Mouse (Mus musculus): ENCODE measurements around the gene Aim2.

Aim2 gene

DNA sequence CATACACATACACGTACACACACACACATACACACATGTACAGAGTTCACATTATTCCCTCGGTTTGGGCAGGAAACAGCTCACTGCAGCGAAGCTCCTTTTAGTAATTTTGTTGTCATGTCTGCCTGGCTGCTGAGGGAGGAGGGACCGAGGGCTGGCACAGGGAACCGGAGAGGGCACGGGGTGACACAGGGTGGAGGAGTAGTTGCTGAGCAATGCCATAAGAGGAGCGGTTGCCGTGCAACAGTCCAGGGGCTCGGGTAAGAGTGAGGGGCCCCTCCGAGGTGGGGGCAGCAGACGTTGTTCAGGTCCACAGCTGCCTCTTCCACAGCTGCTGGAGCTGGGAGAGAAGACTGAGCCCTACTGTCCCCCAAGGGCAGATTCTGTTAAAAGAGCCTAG lies 14.8 kb upstream of the Aim2 start:
- Histone ChIP-seq H3K4me3 (replicated peaks; ENCODE audit: low read length) (0 out of 2 replicates have a peak overlapping the region, but pooled peaks have one; percentile 23), H3K36me3 (ENCODE audit: insufficient read depth, low read length) (no peaks in the 10 kb centered on the region)
- no peak for TF ChIP-seq CTCF (conservative IDR thresholded peaks at IDR 0.05; ENCODE audit: low read length)
- TF ChIP-seq POU5F1 (IDR thresholded peaks at IDR 0.05; ENCODE audit: borderline replicate concordance, low read length): no peak
- no peak for TF ChIP-seq NANOG (IDR thresholded peaks at IDR 0.05; ENCODE audit: borderline replicate concordance, low read length)

DNA sequence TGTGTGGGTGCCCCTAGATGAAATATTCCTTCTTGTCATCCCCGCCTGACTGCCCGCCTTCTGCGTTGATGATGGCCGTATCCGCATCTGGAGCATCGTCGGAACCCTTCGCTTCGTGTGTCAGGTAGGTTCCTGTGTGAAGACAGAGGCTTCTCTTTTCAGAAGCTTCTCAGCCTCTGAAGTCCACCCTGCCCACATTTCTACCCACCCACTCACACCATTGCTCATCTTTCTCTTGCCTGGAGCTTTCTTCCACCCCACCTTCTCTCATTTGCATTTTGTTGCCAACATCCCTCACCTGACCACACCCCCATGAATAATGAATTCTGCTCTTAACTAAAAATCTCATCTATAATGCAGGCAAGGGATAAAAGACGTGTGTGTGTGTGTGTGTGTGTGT lies 13.7 kb upstream of the Aim2 start:
- H3K4me1 ChIP-seq (replicated peaks; ENCODE audit: low read depth, low read length): peaks cover 17% of the 10 kb centered on the region
- H3K27me3 ChIP-seq (ENCODE audit: insufficient read depth, low read length): peaks cover 9% of the 10 kb centered on the region
- no peaks in the 10 kb centered on the region for H3K36me3 ChIP-seq (ENCODE audit: insufficient read depth, low read length)
- no peak for TF ChIP-seq POU5F1 (IDR thresholded peaks at IDR 0.05; ENCODE audit: borderline replicate concordance, low read length)
- TF ChIP-seq CTCF (conservative IDR thresholded peaks at IDR 0.05; ENCODE audit: low read length): no peak
- no peaks in the 10 kb centered on the region for H3K9me3 ChIP-seq (ENCODE audit: low read length)
- peak overlapping the region; percentile 26; the same call in 1 of the 2 replicates for H3K4me3 ChIP-seq (replicated peaks; ENCODE audit: low read length)

More for the DNA sequence above, 14.8 kb upstream of the Aim2 start:
- Histone ChIP-seq H3K27me3 (ENCODE audit: insufficient read depth, low read length) (peaks cover 15% of the 10 kb centered on the region), H3K9me3 (ENCODE audit: low read length) (no peaks in the 10 kb centered on the region), H3K4me1 (replicated peaks; ENCODE audit: low read depth, low read length) (peaks cover 17% of the 10 kb centered on the region)

DNA sequence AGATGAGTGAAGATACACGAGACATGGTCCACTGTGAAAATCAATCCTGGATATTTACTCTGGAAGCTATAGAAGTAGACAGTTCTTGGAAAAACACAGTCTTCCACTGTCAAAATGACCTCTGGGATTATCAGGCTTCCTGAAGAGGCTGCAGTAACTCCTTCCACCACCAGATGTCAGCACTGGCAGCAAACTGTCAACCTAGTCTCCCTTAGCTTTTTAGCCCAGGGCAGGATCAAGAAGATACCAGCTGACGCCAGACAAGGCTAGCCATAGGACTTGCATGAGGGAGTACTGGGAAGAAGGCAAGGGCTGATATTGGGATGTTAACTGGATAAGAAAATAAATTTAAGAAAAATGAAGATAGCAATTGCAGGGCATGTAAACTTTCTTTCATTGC lies 11.1 kb upstream of the Aim2 start:
- TF ChIP-seq POU5F1 (IDR thresholded peaks at IDR 0.05; ENCODE audit: borderline replicate concordance, low read length) (no peak), CTCF (conservative IDR thresholded peaks at IDR 0.05; ENCODE audit: low read length) (peak; percentile 95), NANOG (IDR thresholded peaks at IDR 0.05; ENCODE audit: borderline replicate concordance, low read length) (no peak)
- H3K4me3 ChIP-seq (replicated peaks; ENCODE audit: low read length): no peak overlapping the region
- H3K4me1 ChIP-seq (replicated peaks; ENCODE audit: low read depth, low read length): peaks cover 17% of the 10 kb centered on the region
- peaks cover 1% of the 10 kb centered on the region; the same call in 1 of the 2 replicates for H3K27me3 ChIP-seq (ENCODE audit: insufficient read depth, low read length)
- no peaks in the 10 kb centered on the region for H3K36me3 ChIP-seq (ENCODE audit: insufficient read depth, low read length)
- no peaks in the 10 kb centered on the region for H3K9me3 ChIP-seq (ENCODE audit: low read length)

DNA sequence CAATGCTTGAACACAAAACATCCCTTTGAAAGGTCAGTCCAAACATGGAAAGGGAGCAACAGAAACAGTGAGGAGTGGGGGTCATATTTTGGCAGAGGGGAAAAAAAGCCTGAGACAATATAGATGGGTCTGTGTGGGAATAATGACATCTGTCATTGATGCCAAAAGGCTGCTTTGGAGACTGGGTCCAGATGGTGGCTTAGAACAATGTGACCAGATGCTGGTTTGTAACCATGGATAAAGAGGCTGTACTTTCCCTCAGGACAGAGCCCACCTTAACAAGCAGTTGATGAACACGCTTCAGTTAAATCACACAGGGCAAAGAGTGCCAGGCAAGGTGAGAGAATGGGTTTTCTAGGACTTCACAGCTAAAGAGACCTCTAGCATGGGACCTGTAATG lies 8.3 kb upstream of the Aim2 start:
- Histone ChIP-seq H3K27me3 (ENCODE audit: insufficient read depth, low read length) (no peaks in the 10 kb centered on the region), H3K36me3 (ENCODE audit: insufficient read depth, low read length) (no peaks in the 10 kb centered on the region), H3K9me3 (ENCODE audit: low read length) (no peaks in the 10 kb centered on the region), H3K4me3 (replicated peaks; ENCODE audit: low read length) (no peak overlapping the region), H3K4me1 (replicated peaks; ENCODE audit: low read depth, low read length) (peaks cover 23% of the 10 kb centered on the region)
- no peak for TF ChIP-seq CTCF (conservative IDR thresholded peaks at IDR 0.05; ENCODE audit: low read length)
- no peak for TF ChIP-seq NANOG (IDR thresholded peaks at IDR 0.05; ENCODE audit: borderline replicate concordance, low read length)
- no peak for TF ChIP-seq POU5F1 (IDR thresholded peaks at IDR 0.05; ENCODE audit: borderline replicate concordance, low read length)

DNA sequence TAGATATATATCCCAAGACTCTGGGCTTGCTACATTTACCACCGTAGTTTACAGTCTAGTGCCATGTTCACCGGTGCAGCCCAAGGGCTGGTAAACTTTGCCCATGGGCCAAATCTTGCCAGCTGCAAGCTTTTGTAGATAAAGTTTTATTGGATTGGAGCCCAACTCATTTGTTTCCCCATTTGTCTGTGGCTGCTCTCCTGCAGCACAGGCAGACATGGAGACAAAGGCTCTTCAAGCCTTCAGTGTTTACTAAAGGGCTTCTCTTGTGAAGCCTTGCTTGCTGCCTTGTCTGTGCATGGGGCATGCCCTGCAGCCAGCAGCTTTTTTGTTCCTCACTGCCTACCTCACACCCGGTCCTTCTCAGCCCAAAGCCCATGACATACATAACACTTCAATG lies 6.7 kb upstream of the Aim2 start:
- H3K9me3 ChIP-seq (ENCODE audit: low read length): no peaks in the 10 kb centered on the region
- no peak for TF ChIP-seq NANOG (IDR thresholded peaks at IDR 0.05; ENCODE audit: borderline replicate concordance, low read length)
- no peak for TF ChIP-seq POU5F1 (IDR thresholded peaks at IDR 0.05; ENCODE audit: borderline replicate concordance, low read length)
- TF ChIP-seq CTCF (conservative IDR thresholded peaks at IDR 0.05; ENCODE audit: low read length): no peak
- no peaks in the 10 kb centered on the region for H3K27me3 ChIP-seq (ENCODE audit: insufficient read depth, low read length)
- H3K4me1 ChIP-seq (replicated peaks; ENCODE audit: low read depth, low read length): peaks cover 35% of the 10 kb centered on the region
- no peaks in the 10 kb centered on the region for H3K36me3 ChIP-seq (ENCODE audit: insufficient read depth, low read length)
- H3K4me3 ChIP-seq (replicated peaks; ENCODE audit: low read length): no peak overlapping the region

DNA sequence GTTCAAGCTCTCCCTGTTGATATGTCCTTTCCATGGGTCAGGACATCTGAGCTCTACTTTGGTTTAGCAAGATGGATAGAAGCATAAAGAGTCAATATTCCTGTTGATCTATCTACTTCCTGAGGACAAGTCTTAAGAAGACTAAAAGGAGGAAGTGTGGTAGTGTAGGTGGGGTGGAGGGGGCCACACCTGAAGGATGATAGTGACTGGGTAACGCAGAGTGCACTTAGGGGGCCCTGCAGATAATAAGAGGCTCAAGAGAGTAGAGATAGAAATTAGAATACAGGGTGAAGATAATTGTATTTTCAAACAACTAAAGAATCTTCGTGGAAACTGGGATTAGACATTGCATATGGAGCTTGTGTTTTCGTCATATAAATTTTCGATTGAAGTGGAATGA lies 5.6 kb upstream of the Aim2 start:
- Histone ChIP-seq H3K27me3 (ENCODE audit: insufficient read depth, low read length) (no peaks in the 10 kb centered on the region), H3K4me1 (replicated peaks; ENCODE audit: low read depth, low read length) (peaks cover 41% of the 10 kb centered on the region), H3K4me3 (replicated peaks; ENCODE audit: low read length) (no peak overlapping the region), H3K9me3 (ENCODE audit: low read length) (no peaks in the 10 kb centered on the region), H3K36me3 (ENCODE audit: insufficient read depth, low read length) (no peaks in the 10 kb centered on the region)
- TF ChIP-seq CTCF (conservative IDR thresholded peaks at IDR 0.05; ENCODE audit: low read length) (no peak), POU5F1 (IDR thresholded peaks at IDR 0.05; ENCODE audit: borderline replicate concordance, low read length) (no peak), NANOG (IDR thresholded peaks at IDR 0.05; ENCODE audit: borderline replicate concordance, low read length) (no peak)

DNA sequence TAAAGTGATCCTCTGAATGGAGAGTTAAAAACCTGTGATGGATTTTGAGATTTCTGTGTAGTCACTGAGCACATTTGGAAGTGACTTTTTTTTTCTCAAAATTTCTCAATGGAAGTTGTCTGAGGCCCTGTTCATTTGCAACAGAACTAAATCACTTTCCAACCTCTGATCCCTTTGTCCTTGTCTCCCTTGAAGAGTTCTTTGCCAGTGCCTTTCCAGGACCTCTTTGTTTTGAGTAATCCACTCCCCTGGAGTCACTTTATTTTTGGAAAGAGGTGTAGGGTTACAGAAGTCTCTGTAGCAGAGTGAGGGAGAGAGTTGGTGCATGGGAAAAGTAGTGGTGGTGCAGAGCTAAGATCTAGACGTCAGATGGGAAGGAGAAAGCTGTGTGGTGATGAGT lies 2.2 kb upstream of the Aim2 start:
- H3K36me3 ChIP-seq (ENCODE audit: insufficient read depth, low read length): no peaks in the 10 kb centered on the region
- peak overlapping the region; percentile 53 for H3K4me3 ChIP-seq (replicated peaks; ENCODE audit: low read length)
- no peaks in the 10 kb centered on the region for H3K9me3 ChIP-seq (ENCODE audit: low read length)
- H3K27me3 ChIP-seq (ENCODE audit: insufficient read depth, low read length): no peaks in the 10 kb centered on the region
- TF ChIP-seq NANOG (IDR thresholded peaks at IDR 0.05; ENCODE audit: borderline replicate concordance, low read length): peak; percentile 69; the same call in 1 of the 2 replicates
- TF ChIP-seq POU5F1 (IDR thresholded peaks at IDR 0.05; ENCODE audit: borderline replicate concordance, low read length): no peak
- TF ChIP-seq CTCF (conservative IDR thresholded peaks at IDR 0.05; ENCODE audit: low read length): no peak
- peaks cover 53% of the 10 kb centered on the region for H3K4me1 ChIP-seq (replicated peaks; ENCODE audit: low read depth, low read length)

DNA sequence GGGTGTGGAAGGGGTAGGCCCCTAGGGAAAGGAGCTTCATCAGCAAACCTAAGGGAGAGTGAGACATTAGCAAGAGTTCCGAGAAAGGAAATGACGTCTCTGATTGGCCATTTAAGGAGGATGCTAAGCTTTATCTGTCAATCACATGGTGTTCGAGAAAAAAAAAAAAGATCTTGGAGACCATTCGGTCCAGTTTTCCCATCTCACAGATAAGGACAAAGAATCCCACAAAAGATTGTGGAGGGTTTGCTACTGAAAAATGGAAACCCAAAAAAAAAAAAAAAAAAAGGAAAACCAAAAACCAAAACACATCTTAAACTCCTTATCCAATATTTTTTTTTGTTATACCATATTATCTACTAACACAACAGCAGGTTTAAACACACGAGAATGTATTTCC lies 1.5 kb upstream of the Aim2 start:
- Histone ChIP-seq H3K4me1 (replicated peaks; ENCODE audit: low read depth, low read length) (peaks cover 53% of the 10 kb centered on the region), H3K9me3 (ENCODE audit: low read length) (no peaks in the 10 kb centered on the region), H3K4me3 (replicated peaks; ENCODE audit: low read length) (peak overlapping the region; percentile 53), H3K27me3 (ENCODE audit: insufficient read depth, low read length) (no peaks in the 10 kb centered on the region), H3K36me3 (ENCODE audit: insufficient read depth, low read length) (no peaks in the 10 kb centered on the region)
- TF ChIP-seq NANOG (IDR thresholded peaks at IDR 0.05; ENCODE audit: borderline replicate concordance, low read length) (no peak), CTCF (conservative IDR thresholded peaks at IDR 0.05; ENCODE audit: low read length) (no peak), POU5F1 (IDR thresholded peaks at IDR 0.05; ENCODE audit: borderline replicate concordance, low read length) (no peak)

DNA sequence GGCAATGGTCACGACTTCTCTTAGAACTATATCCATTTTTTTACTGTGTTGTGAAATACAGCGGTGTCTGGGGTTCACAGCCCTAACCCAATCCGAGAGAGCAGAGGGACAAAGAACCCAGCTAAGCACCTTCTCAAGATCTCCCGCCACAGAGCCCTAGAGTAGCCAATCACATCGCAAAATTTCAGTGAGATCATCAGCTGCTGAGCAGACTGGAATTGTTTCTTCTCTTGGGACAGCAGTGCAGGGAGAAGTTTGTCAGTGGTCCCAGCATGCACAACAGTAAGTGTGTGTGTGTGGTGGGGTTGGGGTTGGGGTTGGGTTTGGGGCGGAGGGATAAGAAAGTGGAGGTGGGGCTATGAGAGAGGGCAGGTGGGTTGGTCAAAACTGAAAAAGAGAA lies 733 bp upstream of the Aim2 start:
- no peaks in the 10 kb centered on the region for H3K9me3 ChIP-seq (ENCODE audit: low read length)
- H3K4me1 ChIP-seq (replicated peaks; ENCODE audit: low read depth, low read length): peaks cover 54% of the 10 kb centered on the region
- H3K36me3 ChIP-seq (ENCODE audit: insufficient read depth, low read length): no peaks in the 10 kb centered on the region
- peak overlapping the region; percentile 46; the same call in 1 of the 2 replicates for H3K4me3 ChIP-seq (replicated peaks; ENCODE audit: low read length)
- no peak for TF ChIP-seq POU5F1 (IDR thresholded peaks at IDR 0.05; ENCODE audit: borderline replicate concordance, low read length)
- TF ChIP-seq NANOG (IDR thresholded peaks at IDR 0.05; ENCODE audit: borderline replicate concordance, low read length): no peak
- no peak for TF ChIP-seq CTCF (conservative IDR thresholded peaks at IDR 0.05; ENCODE audit: low read length)
- no peaks in the 10 kb centered on the region for H3K27me3 ChIP-seq (ENCODE audit: insufficient read depth, low read length)
